Mouse (Mus musculus) limb, embryonic 14.5 days (tissue): Measurements from ENCODE around the gene Gm49366. TPM values are rescaled to one million over a fixed set of nuclear protein-coding genes. Genes with fewer than 3 reads are reported as not detected.

Source experiments
- ATAC-seq: fragments of 200-750 bp; cut with Nextera tagmentation; 2 replicates; pipeline ENCODE4 v1.8.0; 2017; ENCODE audit warnings: low read depth, moderate number of reproducible peaks, moderate TSS enrichment; ENCODE audit not compliant: low FRiP score
- DNase-seq: peaks from one replicate; pipeline ENCODE4 v3.0.0-alpha.2; 2015; ENCODE audit warnings: low spot score
- H3K27ac ChIP-seq: fragments of 300-500 bp; sonication (generic); replicated peaks from 2 replicates; pipeline ENCODE4 v1.5.1; 2014; ENCODE audit warnings: low read depth, mild to moderate bottlenecking, low read length, moderate library complexity, mixed read lengths
- H3K27me3 ChIP-seq: fragments of 300-500 bp; sonication (generic); 2 replicates; pipeline ENCODE4 v1.6.1; 2014; ENCODE audit warnings: low read length, mixed read lengths; ENCODE audit not compliant: control insufficient read depth, insufficient read depth
- H3K36me3 ChIP-seq: fragments of 300-500 bp; sonication (generic); 2 replicates; pipeline ENCODE4 v1.6.1; 2014; ENCODE audit warnings: mild to moderate bottlenecking, low read length, moderate library complexity, mixed read lengths; ENCODE audit not compliant: control insufficient read depth, insufficient read depth
- H3K4me1 ChIP-seq: fragments of 300-500 bp; sonication (generic); 2 replicates; pipeline ENCODE4 v1.6.1; 2014; ENCODE audit warnings: antibody characterized with exemption, low read length, mixed read lengths; ENCODE audit not compliant: control insufficient read depth, insufficient read depth
- H3K4me2 ChIP-seq: fragments of 300-500 bp; sonication (generic); replicated peaks from 2 replicates; pipeline ENCODE4 v1.6.1; 2014; ENCODE audit warnings: low read depth, mild to moderate bottlenecking, low read length, moderate library complexity; ENCODE audit not compliant: severe bottlenecking
- H3K4me3 ChIP-seq: fragments of 300-500 bp; sonication (generic); replicated peaks from 2 replicates; pipeline ENCODE4 v1.5.1; 2014; ENCODE audit warnings: low read length
- H3K9ac ChIP-seq: fragments of 300-500 bp; sonication (generic); 2 replicates; pipeline ENCODE4 v1.6.1; 2014; ENCODE audit warnings: mild to moderate bottlenecking, low read depth, low read length, moderate library complexity; ENCODE audit not compliant: severe bottlenecking
- H3K9me3 ChIP-seq: fragments of 300-500 bp; sonication (generic); 2 replicates; pipeline ENCODE4 v1.6.1; 2016; ENCODE audit warnings: low read length; ENCODE audit not compliant: control insufficient read depth
- POLR2A ChIP-seq: fragments of 200-500 bp; IDR thresholded peaks from 2 replicates; pipeline ENCODE4 v1.8.0; 2012; ENCODE audit warnings: inconsistent platforms, mild to moderate bottlenecking, moderate library complexity, borderline replicate concordance; ENCODE audit not compliant: insufficient read depth, insufficient read length; ENCODE audit errors: extremely low read depth
- WGBS: fragments of 180-500 bp; shearing (Covaris S2); extraction: QIAGEN DNeasy Blood & Tissue Kit; methylation state at CpG from one replicate; pipeline ENCODE4 v1.1.7; 2014; 5-methylcytosine and 5-hydroxymethylcytosine counted together
- polyA plus RNA-seq, 2 experiments: library from polyadenylated mRNA; depleted of rRNA in 1 of 2; stranded (reverse) in 1 of 2; unstranded in 1 of 2; fragments of >200 nt; fragmentation: Nextera tagmentation in 1 of 2; extraction: Ambion mirVana in 1 of 2; gene quantifications; 2 replicates each; pipeline versions ENCODE4 v1.2.1 to v1.2.3; 2012 to 2014

The Gm49366 gene
- polyA plus RNA-seq, 2 experiments, result not detected

DNA sequence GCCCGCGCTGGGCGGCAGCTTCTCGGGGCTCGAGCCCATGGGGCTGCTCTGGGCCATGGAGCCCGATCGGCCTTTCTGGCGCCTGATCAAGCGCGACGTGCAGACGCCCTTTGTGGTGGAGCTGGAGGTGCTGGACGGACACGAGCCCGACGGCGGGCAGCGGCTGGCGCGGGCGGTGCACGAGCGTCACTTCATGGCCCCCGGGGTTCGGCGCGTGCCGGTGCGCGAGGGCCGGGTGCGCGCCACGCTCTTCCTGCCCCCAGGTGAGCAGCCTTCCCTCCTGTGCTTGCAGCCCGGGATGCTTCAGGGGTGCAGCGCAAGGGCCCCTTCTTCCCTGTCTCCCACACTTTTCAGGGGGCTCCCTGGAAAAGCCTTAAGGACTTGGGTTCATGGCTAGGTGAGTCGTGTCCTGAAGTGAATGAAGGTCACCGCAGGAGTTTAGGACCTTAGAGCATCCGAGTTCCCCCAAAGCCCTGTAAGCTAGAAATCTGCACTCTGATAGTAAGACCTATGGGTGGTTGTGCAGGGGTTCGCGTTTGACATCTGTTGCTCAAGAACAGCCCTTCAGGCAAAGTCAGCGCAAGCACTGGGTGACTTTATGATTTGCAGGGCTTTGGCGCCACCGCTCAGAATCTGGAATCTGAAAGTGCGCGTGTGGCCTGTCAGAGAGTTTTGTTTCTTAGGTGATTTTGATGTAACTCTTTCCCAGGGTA is 15.1 kb downstream of the Gm49366 start:
- no peaks in the 10 kb centered on the region for H3K36me3 ChIP-seq
- H3K9me3 ChIP-seq, result no peaks in the 10 kb centered on the region
- TF ChIP-seq POLR2A, result no peak
- H3K4me1 ChIP-seq, result peaks cover 5% of the 10 kb centered on the region; the same call in 1 of the 2 replicates
- 5% methylated on average over 17 of the region's 46 CpGs for WGBS
- peak overlapping the region; percentile 50 for H3K9ac ChIP-seq
- peak overlapping the region; percentile 82 for H3K4me2 ChIP-seq
- H3K27me3 ChIP-seq, result no peaks in the 10 kb centered on the region
- no peak overlapping the region for H3K27ac ChIP-seq
- no peak for DNase-seq
- peak overlapping the region; percentile 45 for H3K4me3 ChIP-seq
- no peak; the same call in 1 of the 2 replicates for ATAC-seq

GRCm38 (mm10) chr12:84060946-84061345 is 22.2 kb downstream of the Gm49366 start:
- Histone ChIP-seq H3K4me3 (no peak overlapping the region), H3K9me3 (no peaks in the 10 kb centered on the region; the same call in 1 of the 2 replicates), H3K27me3 (no peaks in the 10 kb centered on the region), H3K9ac (no peak overlapping the region), H3K27ac (no peak overlapping the region), H3K4me2 (no peak overlapping the region), H3K36me3 (no peaks in the 10 kb centered on the region), H3K4me1 (no peaks in the 10 kb centered on the region)
- no peak for TF ChIP-seq POLR2A
- ATAC-seq (no peak), DNase-seq (no peak)
- WGBS, result 34% methylated on average over 2 of the region's 2 CpGs

- H3K27ac ChIP-seq, result no peak overlapping the region
- H3K9me3 ChIP-seq, result no peaks in the 10 kb centered on the region; the same call in 1 of the 2 replicates
- no peaks in the 10 kb centered on the region for H3K36me3 ChIP-seq
- no peaks in the 10 kb centered on the region for H3K4me1 ChIP-seq
- H3K9ac ChIP-seq, result no peak overlapping the region
- WGBS, result 95% methylated on average over 20 of the region's 20 CpGs
- H3K4me3 ChIP-seq, result no peak overlapping the region
- no peak overlapping the region for H3K4me2 ChIP-seq
- ATAC-seq (no peak), DNase-seq (no peak)
- TF ChIP-seq POLR2A, result no peak
- H3K27me3 ChIP-seq, result no peaks in the 10 kb centered on the region
Measured at GRCm38 (mm10) chr12:84062336-84062735, 23.6 kb downstream of the Gm49366 start.

DNA sequence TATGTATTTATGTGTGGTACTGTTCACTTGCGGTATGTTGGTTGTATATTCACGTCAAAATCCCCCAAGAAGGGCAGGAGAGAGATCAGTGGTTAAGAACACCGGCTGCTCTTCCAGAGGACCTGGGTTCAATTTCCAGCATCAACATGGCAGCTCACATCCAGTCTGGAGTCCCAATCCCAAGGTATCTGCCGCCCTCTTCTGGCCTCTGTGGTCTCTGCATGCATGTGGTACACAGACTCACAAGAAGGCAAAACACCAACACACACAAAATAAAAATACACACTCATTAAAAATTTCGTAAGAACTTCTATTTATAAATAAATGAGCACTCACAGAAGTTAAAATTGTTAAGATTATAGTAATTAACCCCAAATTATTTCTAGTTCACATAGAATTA is 24.5 kb downstream of the Gm49366 start:
- WGBS, result 72% methylated on average over 5 of the region's 5 CpGs
- DNase-seq, result no peak
- H3K9me3 ChIP-seq, result no peaks in the 10 kb centered on the region; the same call in 1 of the 2 replicates

GRCm38 (mm10) chr12:84063833-84064232 is 25.1 kb downstream of the Gm49366 start:
- Histone ChIP-seq H3K27me3 (peaks cover 7% of the 10 kb centered on the region; the same call in 1 of the 2 replicates), H3K36me3 (no peaks in the 10 kb centered on the region), H3K4me2 (no peak overlapping the region), H3K4me3 (no peak overlapping the region), H3K27ac (no peak overlapping the region), H3K4me1 (no peaks in the 10 kb centered on the region), H3K9ac (no peak overlapping the region), H3K9me3 (no peaks in the 10 kb centered on the region; the same call in 1 of the 2 replicates)
- ATAC-seq (no peak), DNase-seq (no peak)
- 80% methylated on average over 2 of the region's 2 CpGs for WGBS
- no peak for TF ChIP-seq POLR2A

More for the DNA sequence above, 24.5 kb downstream of the Gm49366 start:
- H3K36me3 ChIP-seq, result no peaks in the 10 kb centered on the region
- H3K4me2 ChIP-seq, result no peak overlapping the region
- TF ChIP-seq POLR2A, result no peak
- H3K4me3 ChIP-seq, result no peak overlapping the region
- ATAC-seq, result no peak
- H3K27ac ChIP-seq, result no peak overlapping the region
- H3K9ac ChIP-seq, result no peak overlapping the region
- 0 out of 2 replicates have a peak, but pooled peaks cover under 1% of the 10 kb centered on the region for H3K27me3 ChIP-seq
- H3K4me1 ChIP-seq, result no peaks in the 10 kb centered on the region
